Mouse (Mus musculus): ENCODE measurements around the gene Myh3.

DNA sequence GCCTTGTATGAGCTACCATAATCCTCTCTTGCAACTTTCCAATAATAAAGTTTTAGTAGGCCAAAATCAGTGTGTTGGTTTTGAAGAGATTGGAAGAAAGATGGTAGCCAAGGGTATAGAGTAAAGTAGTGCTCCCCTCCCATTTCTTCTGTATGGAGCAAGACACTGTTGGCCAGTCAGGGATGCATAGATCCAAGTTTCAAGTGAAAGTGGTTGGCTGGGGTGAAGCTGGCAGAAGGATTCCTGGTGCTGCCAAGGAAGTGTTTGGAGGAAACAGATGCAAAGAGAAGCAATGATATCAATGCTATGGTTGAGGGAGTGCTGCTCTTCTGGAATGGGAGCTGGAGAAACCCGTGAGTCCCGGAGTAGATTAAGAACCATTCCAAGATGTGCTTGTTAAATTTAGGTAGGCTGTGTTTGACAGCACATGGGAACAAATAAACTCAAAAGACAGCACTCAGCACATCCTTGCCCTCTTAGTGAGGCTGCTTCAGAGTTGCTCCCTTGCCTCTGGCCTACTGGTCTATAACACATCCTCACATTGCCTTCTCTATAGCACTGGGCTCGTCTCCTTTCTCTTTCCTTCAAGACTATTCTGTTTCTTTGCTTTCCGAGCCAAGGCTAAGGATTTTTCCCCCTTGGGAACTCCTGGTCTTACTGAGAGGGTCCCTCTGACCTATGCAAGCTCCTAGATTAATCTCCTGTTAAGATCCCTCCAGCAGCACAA, 70.3 kb downstream of the Myh3 start:
- TF ChIP-seq POLR2A (IDR thresholded peaks at IDR 0.05; ENCODE audit: insufficient read length, low read depth) (no peak), USF1 (IDR thresholded peaks at IDR 0.05; ENCODE audit: low read depth) (no peak), MYOD1 (IDR thresholded peaks at IDR 0.05; ENCODE audit: control insufficient read depth in 1 of 3, insufficient read length in 2 of 3, low read depth in 2 of 3) (no peak), MAX (IDR thresholded peaks at IDR 0.05; ENCODE audit: low read depth) (no peak), TCF12 (IDR thresholded peaks at IDR 0.05; ENCODE audit: insufficient read depth, poor library complexity, severe bottlenecking) (no peak)

All from myocyte (in vitro differentiated cells).